Mouse (Mus musculus) heart, embryonic 14.5 days (tissue): ENCODE measurements around the gene Bud23. TPM values are rescaled to one million over a fixed set of nuclear protein-coding genes. Genes with fewer than 3 reads are reported as not detected.

ENCODE experiments used
- ATAC-seq: fragments of 200-750 bp; cut with Nextera tagmentation; 2 replicates; pipeline ENCODE4 v1.8.0; 2017; ENCODE audit warnings: low read depth, moderate TSS enrichment; ENCODE audit not compliant: insufficient number of reproducible peaks, insufficient read depth, low FRiP score
- H3K27ac ChIP-seq, 2 experiments: fragments of 200-500 bp in 1 of 2; fragments of 300-500 bp in 1 of 2; sonication (generic) in 1 of 2; replicated peaks in 1 of 2; 2 replicates each; pipeline ENCODE4 v1.5.1; 2012 to 2014; ENCODE audit warnings: low read depth in 2 of 2, low read length in 2 of 2, control low read depth in 1 of 2, mild to moderate bottlenecking in 1 of 2, mixed read lengths in 1 of 2; ENCODE audit not compliant: control insufficient read depth in 1 of 2, insufficient read depth in 1 of 2
- H3K27me3 ChIP-seq: fragments of 300-500 bp; sonication (generic); 2 replicates; pipeline ENCODE4 v1.6.1; 2014; ENCODE audit warnings: mild to moderate bottlenecking, low read length, control low read depth; ENCODE audit not compliant: control insufficient read depth, insufficient read depth
- H3K36me3 ChIP-seq: fragments of 300-500 bp; sonication (generic); 2 replicates; pipeline ENCODE4 v1.6.1; 2014; ENCODE audit warnings: mild to moderate bottlenecking, control low read depth, low read length, mixed read lengths; ENCODE audit not compliant: control insufficient read depth, insufficient read depth
- H3K4me1 ChIP-seq, 2 experiments: fragments of 200-500 bp in 1 of 2; fragments of 300-500 bp in 1 of 2; sonication (generic) in 1 of 2; 2 replicates each; pipeline ENCODE4 v1.6.1; 2012 to 2014; ENCODE audit warnings: low read length in 2 of 2, control low read depth in 1 of 2, mixed read lengths in 1 of 2; ENCODE audit not compliant: control insufficient read depth in 2 of 2, insufficient read depth in 2 of 2
- H3K4me2 ChIP-seq: fragments of 300-500 bp; sonication (generic); 2 replicates; pipeline ENCODE4 v1.6.1; 2014; ENCODE audit warnings: mild to moderate bottlenecking, low read length
- H3K4me3 ChIP-seq, 2 experiments: fragments of 200-500 bp in 1 of 2; fragments of 300-500 bp in 1 of 2; sonication (generic) in 1 of 2; 2 replicates each; pipeline ENCODE4 v1.5.1; 2012 to 2014; ENCODE audit warnings: low read length in 2 of 2, mild to moderate bottlenecking in 2 of 2, control low read depth in 1 of 2, low read depth in 1 of 2, moderate library complexity in 1 of 2; ENCODE audit not compliant: control insufficient read depth in 1 of 2, insufficient read depth in 1 of 2
- H3K9ac ChIP-seq: fragments of 300-500 bp; sonication (generic); 2 replicates; pipeline ENCODE4 v1.6.1; 2014; ENCODE audit warnings: mild to moderate bottlenecking, low read length
- H3K9me3 ChIP-seq: fragments of 300-500 bp; sonication (generic); 2 replicates; pipeline ENCODE4 v1.6.1; 2016; ENCODE audit warnings: low read length, control low read depth; ENCODE audit not compliant: control insufficient read depth
- WGBS: fragments of 180-500 bp; shearing (Covaris S2); extraction: QIAGEN DNeasy Blood & Tissue Kit; methylation state at CpG from one replicate; pipeline ENCODE4 v1.1.7; 2014; 5-methylcytosine and 5-hydroxymethylcytosine counted together
- polyA plus RNA-seq: library from polyadenylated mRNA; unstranded; fragments of >200 nt; fragmentation: Nextera tagmentation; extraction: Ambion mirVana; gene quantifications from 2 replicates; pipeline ENCODE4 v1.2.1, GENCODE M21; 2014

Bud23 gene
- polyA plus RNA-seq, 1 experiment from 2014 or later = 52.3 TPM

GRCm38 (mm10) chr5:135034593-135034992, 30.2 kb downstream of the Bud23 start:
- WGBS = 93% methylated on average over 2 of the region's 2 CpGs

GRCm38 (mm10) chr5:135032581-135032980, 32.2 kb downstream of the Bud23 start:
- Histone ChIP-seq H3K4me1 (peaks cover 12 to 13% of the 10 kb centered on the region in 2 experiments), H3K27me3 (no peaks in the 10 kb centered on the region), H3K27ac (no peak overlapping the region), H3K36me3 (peaks cover 9% of the 10 kb centered on the region), H3K4me2 (no peak overlapping the region), H3K9ac (no peak overlapping the region), H3K4me3 (no peak overlapping the region), H3K9me3 (peaks cover 3% of the 10 kb centered on the region; the same call in 1 of the 2 replicates)
- WGBS = 87% methylated on average over 5 of the region's 5 CpGs
- no peak for ATAC-seq

More at GRCm38 (mm10) chr5:135034593-135034992, 30.2 kb downstream of the Bud23 start:
- H3K36me3 ChIP-seq = peaks cover 24% of the 10 kb centered on the region
- H3K4me2 ChIP-seq = no peak overlapping the region
- H3K9me3 ChIP-seq = peaks cover 3% of the 10 kb centered on the region; the same call in 1 of the 2 replicates
- no peak overlapping the region for H3K4me3 ChIP-seq
- 0 out of 4 replicates have a peak, but pooled peaks cover 0 to under 1% of the 10 kb centered on the region in 2 experiments for H3K4me1 ChIP-seq
- no peak overlapping the region for H3K27ac ChIP-seq
- no peaks in the 10 kb centered on the region for H3K27me3 ChIP-seq
- H3K9ac ChIP-seq = no peak overlapping the region
- ATAC-seq = no peak

GRCm38 (mm10) chr5:135029007-135029854, 35.5 kb downstream of the Bud23 start:
- 49% methylated on average over 18 of the region's 18 CpGs for WGBS
- no peaks in the 10 kb centered on the region for H3K9me3 ChIP-seq
- no peak for ATAC-seq
- H3K9ac ChIP-seq = peak overlapping the region; percentile 36; the same call in 1 of the 2 replicates
- peak overlapping the region; percentile 12 to 51; a peak in 3 of 4 replicates for H3K27ac ChIP-seq
- H3K4me2 ChIP-seq = peak overlapping the region; percentile 48
- H3K4me1 ChIP-seq = peaks cover 26 to 33% of the 10 kb centered on the region in 2 experiments
- no peaks in the 10 kb centered on the region for H3K27me3 ChIP-seq
- H3K36me3 ChIP-seq = no peaks in the 10 kb centered on the region; the same call in 1 of the 2 replicates
- no peak overlapping the region for H3K4me3 ChIP-seq

GRCm38 (mm10) chr5:135025899-135026298, 38.9 kb downstream of the Bud23 start:
- Histone ChIP-seq H3K4me2 (peak overlapping the region; percentile 94), H3K9me3 (no peaks in the 10 kb centered on the region), H3K4me1 (peaks cover 36 to 52% of the 10 kb centered on the region in 2 experiments), H3K9ac (no peak overlapping the region), H3K27ac (no peak overlapping the region), H3K27me3 (no peaks in the 10 kb centered on the region), H3K4me3 (no peak overlapping the region), H3K36me3 (no peaks in the 10 kb centered on the region)
- no peak for ATAC-seq
- WGBS = 30% methylated on average over 7 of the region's 7 CpGs

DNA sequence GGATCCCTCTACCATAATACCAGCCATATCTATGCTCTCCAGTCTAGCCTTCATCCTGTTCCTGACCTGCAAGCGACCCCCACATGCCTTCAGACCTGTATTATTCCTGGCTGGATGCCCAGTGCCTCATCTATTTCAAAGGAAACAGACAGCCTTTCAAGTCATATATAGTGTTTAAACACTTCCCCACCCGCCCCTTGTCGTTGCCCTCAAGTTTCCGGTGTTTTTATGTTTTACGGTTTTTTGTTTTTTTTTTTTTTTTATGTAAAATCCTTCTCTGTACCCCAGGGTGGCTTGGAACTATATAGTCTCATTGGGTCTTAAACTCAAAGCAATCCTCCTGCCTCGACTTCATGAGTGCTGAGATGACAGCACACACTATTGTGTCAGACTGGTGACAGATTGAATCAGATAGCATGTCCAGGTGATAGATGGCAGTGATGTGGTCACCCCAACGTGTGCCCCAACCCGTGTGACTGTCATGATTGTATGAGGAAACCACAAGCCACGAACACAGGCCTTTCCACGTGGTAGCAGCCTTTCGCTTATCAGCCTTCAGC, 40.0 kb downstream of the Bud23 start:
- Histone ChIP-seq H3K9me3 (no peaks in the 10 kb centered on the region), H3K4me1 (peaks cover 36 to 52% of the 10 kb centered on the region in 2 experiments), H3K27ac (peak overlapping the region in 1 of 2 experiments; percentile 72; a peak in 2 of 4 replicates), H3K4me3 (peak overlapping the region; percentile 14 to 67), H3K36me3 (no peaks in the 10 kb centered on the region), H3K9ac (peak overlapping the region; percentile 9; the same call in 1 of the 2 replicates), H3K27me3 (no peaks in the 10 kb centered on the region), H3K4me2 (peak overlapping the region; percentile 94)
- WGBS = 26% methylated on average over 11 of the region's 11 CpGs
- ATAC-seq = peak; percentile 45; the same call in 1 of the 2 replicates

DNA sequence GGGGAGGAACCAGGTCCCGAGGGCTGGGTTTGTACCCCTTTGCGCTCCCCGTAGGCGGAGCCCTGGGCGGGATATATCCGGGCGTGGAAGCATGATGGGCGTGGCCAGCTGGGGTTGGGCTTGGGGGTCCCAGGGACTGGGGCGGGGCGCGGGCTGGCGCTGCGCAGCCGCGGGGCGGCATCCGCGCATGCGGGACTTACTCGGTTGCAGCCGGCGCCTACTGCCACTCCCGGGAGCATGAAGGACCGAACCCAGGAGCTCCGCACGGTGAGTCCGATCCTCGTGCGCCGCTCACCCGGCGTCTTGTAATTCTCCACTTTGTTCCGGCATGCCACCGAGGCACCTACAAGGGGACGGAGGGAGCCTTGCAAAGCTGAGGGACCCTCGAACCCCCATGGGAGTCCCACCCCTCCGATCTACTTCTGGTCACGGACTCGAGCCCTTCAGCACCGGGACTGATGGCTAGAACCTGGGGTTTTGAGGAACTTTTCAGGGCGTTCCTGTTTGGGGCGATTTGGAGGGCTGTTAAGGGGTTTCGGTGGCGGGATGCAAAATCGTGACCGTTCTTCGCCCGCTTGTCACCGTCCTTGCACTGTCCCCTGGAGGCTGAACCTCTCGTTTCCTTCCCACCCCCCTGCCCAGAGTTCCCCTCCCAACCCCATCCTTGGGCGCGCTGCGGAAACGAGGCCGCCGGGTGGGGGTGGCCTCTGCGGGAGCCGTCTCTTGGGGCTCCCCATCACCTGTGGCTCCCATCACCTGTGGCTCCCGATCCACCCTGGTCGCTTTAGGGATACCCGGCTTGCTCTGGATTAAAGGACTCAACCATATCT, 41.2 kb downstream of the Bud23 start, which contains the start of gene Stx1a:
Stx1a (plus strand) TSS at position 139 of the 830 bp plus-strand sequence.
- peak within 1 kb of the TSS; percentile 33 to 85; a peak in 3 of 4 replicates for H3K27ac ChIP-seq
- peak within 1 kb of the TSS; percentile 83 for H3K9ac ChIP-seq
- H3K9me3 ChIP-seq = no peaks in the 10 kb centered on the region
- H3K27me3 ChIP-seq = no peaks in the 10 kb centered on the region
- H3K4me1 ChIP-seq = peaks cover 27 to 41% of the 10 kb centered on the region in 2 experiments
- no peaks in the 10 kb centered on the region for H3K36me3 ChIP-seq
- ATAC-seq = peak; percentile 84
- under 1% methylated on average over 61 of the region's 61 CpGs for WGBS
- H3K4me2 ChIP-seq = peak within 1 kb of the TSS; percentile 94
- peak within 1 kb of the TSS; percentile 67 to 69 for H3K4me3 ChIP-seq

DNA sequence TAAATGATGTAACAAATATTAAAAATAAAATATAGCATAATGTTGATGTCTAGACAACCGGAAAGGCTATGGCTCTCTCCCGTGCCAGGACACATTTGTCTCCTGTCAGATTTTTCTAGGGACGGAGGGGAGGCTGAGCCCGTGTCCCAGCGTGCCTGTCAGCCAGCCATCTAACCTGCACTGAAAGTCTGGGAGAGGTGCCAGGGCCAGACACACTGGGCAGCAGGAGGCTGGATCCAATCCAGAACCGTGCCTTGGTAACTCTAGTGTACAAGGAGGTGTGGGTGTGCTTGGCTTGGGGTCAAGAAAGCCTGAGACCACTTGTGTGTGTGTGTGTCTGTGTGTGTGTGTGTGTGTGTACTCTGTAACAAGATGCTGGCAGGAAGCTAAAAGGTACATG, 42.9 kb downstream of the Bud23 start:
- no peaks in the 10 kb centered on the region for H3K27me3 ChIP-seq
- no peaks in the 10 kb centered on the region for H3K9me3 ChIP-seq
- H3K36me3 ChIP-seq = no peaks in the 10 kb centered on the region
- 27% methylated on average over 6 of the region's 6 CpGs for WGBS
- peak overlapping the region; percentile 82 to 85 for H3K27ac ChIP-seq
- H3K4me1 ChIP-seq = peaks cover 24 to 38% of the 10 kb centered on the region in 2 experiments
- ATAC-seq = peak; percentile 70
- no peak overlapping the region; the same call in 1 of the 2 replicates for H3K9ac ChIP-seq
- H3K4me3 ChIP-seq = no peak overlapping the region
- H3K4me2 ChIP-seq = 0 out of 2 replicates have a peak overlapping the region, but pooled peaks have one; percentile 28
